Mouse (Mus musculus) midbrain, embryonic 13.5 days (tissue): Measurements from ENCODE around the gene Sult1c2. TPM values are rescaled to one million over a fixed set of nuclear protein-coding genes. Genes with fewer than 3 reads are reported as not detected.
"Not testable (repeated sequence)": the region's sequence is repeated elsewhere in the genome, so short reads cannot be mapped to it uniquely, and the experiment has no call there.

Experiments
- ATAC-seq: fragments of 200-750 bp; cut with Nextera tagmentation; 2 replicates; pipeline ENCODE4 v1.8.0; 2017; ENCODE audit warnings: mild to moderate bottlenecking, moderate TSS enrichment, moderate library complexity
- H3K27ac ChIP-seq: fragments of 300-500 bp; sonication (generic); 2 replicates; pipeline ENCODE4 v1.5.1; 2015; ENCODE audit warnings: inconsistent platforms, mild to moderate bottlenecking, moderate library complexity
- H3K27me3 ChIP-seq: fragments of 300-500 bp; sonication (generic); 2 replicates; pipeline ENCODE4 v1.6.1; 2015; ENCODE audit warnings: mild to moderate bottlenecking, inconsistent platforms
- H3K36me3 ChIP-seq: fragments of 300-500 bp; sonication (generic); 2 replicates; pipeline ENCODE4 v1.6.1; 2015; ENCODE audit warnings: mild to moderate bottlenecking, inconsistent platforms
- H3K4me1 ChIP-seq: fragments of 300-500 bp; sonication (generic); replicated peaks from 2 replicates; pipeline ENCODE4 v1.6.1; 2015; ENCODE audit warnings: inconsistent platforms
- H3K4me2 ChIP-seq: fragments of 300-500 bp; sonication (generic); replicated peaks from 2 replicates; pipeline ENCODE4 v1.6.1; 2015; ENCODE audit warnings: moderate library complexity, mild to moderate bottlenecking, inconsistent platforms
- H3K4me3 ChIP-seq: fragments of 300-500 bp; sonication (generic); replicated peaks from 2 replicates; pipeline ENCODE4 v1.5.1; 2015; ENCODE audit warnings: mild to moderate bottlenecking, inconsistent platforms
- H3K9ac ChIP-seq: fragments of 300-500 bp; sonication (generic); replicated peaks from 2 replicates; pipeline ENCODE4 v1.6.1; 2015; ENCODE audit warnings: mild to moderate bottlenecking, inconsistent platforms
- H3K9me3 ChIP-seq: fragments of 300-500 bp; sonication (generic); 2 replicates; pipeline ENCODE4 v1.6.1; 2016; ENCODE audit warnings: mild to moderate bottlenecking, inconsistent platforms
- WGBS: fragments of 180-500 bp; shearing (Covaris S2); methylation state at CpG from one replicate; pipeline ENCODE4 v1.1.7; 2015; 5-methylcytosine and 5-hydroxymethylcytosine counted together
- polyA plus RNA-seq: library from polyadenylated mRNA; unstranded; fragments of >200 nt; fragmentation: Nextera tagmentation; extraction: Ambion mirVana; gene quantifications from 2 replicates; pipeline ENCODE4 v1.2.1, GENCODE M21; 2015

The Sult1c2 gene
- polyA plus RNA-seq = not detected in 2 replicates

- Histone ChIP-seq H3K27ac (no peak within 1 kb of the TSS), H3K9ac (no peak within 1 kb of the TSS), H3K4me3 (no peak within 1 kb of the TSS), H3K4me2 (no peak within 1 kb of the TSS), H3K27me3 (no peaks in the 10 kb centered on the region), H3K4me1 (no peaks in the 10 kb centered on the region), H3K36me3 (no peaks in the 10 kb centered on the region), H3K9me3 (no peaks in the 10 kb centered on the region)
- ATAC-seq = no peak
- WGBS = 88% methylated on average over 4 of the region's 4 CpGs
Observed at GRCm38 (mm10) chr17:53846206-53846605, at the start of gene Sult1c2. Gene Sult1c2, minus strand, starts transcription at chr17:53846339.

DNA sequence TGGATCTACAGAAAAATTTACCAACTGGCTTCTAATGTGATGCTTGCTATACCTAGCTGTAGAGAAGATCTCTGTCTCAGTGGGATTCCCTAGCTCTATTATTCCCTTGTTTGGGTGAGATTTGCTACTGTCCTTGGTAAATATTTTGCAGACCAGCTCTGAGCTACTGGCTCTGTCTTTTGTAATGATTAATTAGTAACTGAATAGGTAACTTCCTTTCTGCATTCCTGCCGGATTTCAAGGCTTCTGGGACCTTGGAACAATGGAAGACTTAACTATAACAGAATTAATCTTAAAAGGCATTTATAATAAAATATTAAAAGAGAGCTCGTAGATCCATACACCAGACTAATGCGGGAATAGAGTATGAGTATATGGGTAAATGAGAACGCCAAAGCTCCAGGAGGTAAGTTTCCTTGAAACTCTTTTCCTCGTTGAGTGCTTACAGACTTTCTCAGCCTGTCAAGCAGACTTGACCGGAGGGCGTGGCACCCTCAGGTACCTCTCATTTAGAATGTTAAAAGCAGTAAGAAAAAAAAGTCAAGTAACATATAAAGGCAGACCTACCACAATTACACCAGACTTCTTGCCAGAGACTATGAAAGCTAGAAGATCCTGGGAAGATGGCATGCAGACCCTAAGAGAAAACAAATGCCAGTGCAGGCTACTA is 33.0 kb upstream of the Sult1c2 start:
- not testable (repeated sequence) for ATAC-seq, H3K9ac ChIP-seq, H3K4me2 ChIP-seq, H3K36me3 ChIP-seq, H3K9me3 ChIP-seq, H3K27ac ChIP-seq, H3K4me3 ChIP-seq, H3K4me1 ChIP-seq, H3K27me3 ChIP-seq
- 86% methylated on average over 7 of the region's 7 CpGs for WGBS

- Histone ChIP-seq H3K4me3 (no peak overlapping the region), H3K9ac (no peak overlapping the region), H3K4me1 (no peaks in the 10 kb centered on the region), H3K9me3 (no peaks in the 10 kb centered on the region; the same call in 1 of the 2 replicates), H3K36me3 (no peaks in the 10 kb centered on the region), H3K4me2 (no peak overlapping the region), H3K27me3 (no peaks in the 10 kb centered on the region), H3K27ac (no peak overlapping the region)
- no peak for ATAC-seq
- 89% methylated on average over 2 of the region's 2 CpGs for WGBS
Observed at GRCm38 (mm10) chr17:53874433-53874832, 28.3 kb upstream of the Sult1c2 start.

- Histone ChIP-seq H3K9ac (no peak overlapping the region), H3K9me3 (no peaks in the 10 kb centered on the region; the same call in 1 of the 2 replicates), H3K36me3 (no peaks in the 10 kb centered on the region), H3K27ac (no peak overlapping the region), H3K4me1 (no peaks in the 10 kb centered on the region), H3K4me2 (no peak overlapping the region), H3K27me3 (no peaks in the 10 kb centered on the region), H3K4me3 (no peak overlapping the region)
- WGBS = 88% methylated on average over 3 of the region's 3 CpGs
- no peak for ATAC-seq
Observed at GRCm38 (mm10) chr17:53872192-53872591, 26.1 kb upstream of the Sult1c2 start.

GRCm38 (mm10) chr17:53869931-53870330 is 23.8 kb upstream of the Sult1c2 start:
- no peak overlapping the region for H3K27ac ChIP-seq
- no peaks in the 10 kb centered on the region for H3K36me3 ChIP-seq
- no peak overlapping the region for H3K9ac ChIP-seq
- no peaks in the 10 kb centered on the region for H3K9me3 ChIP-seq
- H3K4me3 ChIP-seq = no peak overlapping the region
- no peak overlapping the region for H3K4me2 ChIP-seq
- no peak for ATAC-seq
- no peaks in the 10 kb centered on the region for H3K27me3 ChIP-seq
- H3K4me1 ChIP-seq = no peaks in the 10 kb centered on the region

DNA sequence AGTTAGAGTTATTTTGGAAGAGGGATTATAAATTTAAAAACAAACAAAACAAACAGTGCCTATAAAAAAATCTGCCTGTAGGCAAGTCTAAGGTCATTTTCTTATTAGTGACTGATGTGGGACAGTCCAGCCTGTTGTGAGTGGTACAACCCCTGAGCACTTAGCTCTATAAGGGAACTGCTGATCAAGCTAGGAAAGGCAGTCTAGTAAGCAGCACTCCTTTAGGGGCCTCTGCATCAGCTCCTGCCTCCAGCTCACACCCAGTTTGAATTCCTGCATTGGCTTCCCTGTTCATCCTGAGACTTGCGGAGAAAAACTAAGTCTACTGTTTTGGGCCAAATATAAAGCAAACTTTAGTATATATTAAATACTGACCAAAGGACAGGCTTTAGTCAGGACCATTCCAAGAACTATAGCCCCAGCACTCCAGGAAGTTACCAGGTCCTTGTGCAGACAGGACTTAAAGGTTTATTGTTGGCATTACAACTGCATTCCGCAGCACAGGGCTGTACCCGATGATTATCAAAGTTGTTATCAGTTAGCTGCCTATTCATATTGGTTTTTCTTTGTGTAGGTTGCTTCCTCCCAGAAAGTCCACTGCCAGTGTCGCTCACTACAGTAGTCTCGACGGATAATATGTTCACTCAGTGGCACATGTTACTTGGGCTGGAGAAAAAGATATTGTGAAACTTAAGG is 19.3 kb upstream of the Sult1c2 start:
- Histone ChIP-seq H3K4me3 (no peak overlapping the region), H3K9ac (no peak overlapping the region), H3K4me1 (no peaks in the 10 kb centered on the region), H3K4me2 (no peak overlapping the region), H3K9me3 (no peaks in the 10 kb centered on the region), H3K27me3 (no peaks in the 10 kb centered on the region), H3K36me3 (no peaks in the 10 kb centered on the region), H3K27ac (no peak overlapping the region)
- WGBS = 85% methylated on average over 6 of the region's 6 CpGs
- ATAC-seq = no peak

GRCm38 (mm10) chr17:53860548-53860947 is 14.4 kb upstream of the Sult1c2 start:
- no peak overlapping the region for H3K4me2 ChIP-seq
- no peaks in the 10 kb centered on the region for H3K9me3 ChIP-seq
- no peak overlapping the region for H3K27ac ChIP-seq
- H3K9ac ChIP-seq = no peak overlapping the region
- H3K27me3 ChIP-seq = no peaks in the 10 kb centered on the region
- H3K4me3 ChIP-seq = no peak overlapping the region
- no peak for ATAC-seq
- H3K4me1 ChIP-seq = no peaks in the 10 kb centered on the region
- H3K36me3 ChIP-seq = no peaks in the 10 kb centered on the region

DNA sequence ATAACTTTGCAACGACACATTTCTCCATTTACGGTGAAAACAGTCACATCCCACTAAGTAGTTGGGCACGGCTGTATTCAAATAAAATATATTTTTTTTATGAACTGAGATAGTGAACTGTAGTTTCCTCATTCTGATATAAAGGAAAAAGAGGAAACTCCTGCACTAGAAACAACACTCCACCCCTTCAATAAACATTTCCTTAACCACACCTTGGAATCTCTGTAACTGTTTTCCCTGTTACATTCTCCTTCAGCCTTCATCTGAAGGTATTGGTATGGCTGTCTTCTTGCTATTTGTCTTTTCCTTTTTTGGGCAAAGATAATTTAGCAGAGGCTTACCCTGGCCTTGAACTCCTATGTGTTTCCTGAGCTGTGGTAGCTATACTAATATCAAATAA is 8.9 kb upstream of the Sult1c2 start:
- no peak for ATAC-seq
- Histone ChIP-seq H3K27ac (no peak overlapping the region), H3K4me2 (no peak overlapping the region), H3K4me3 (no peak overlapping the region), H3K4me1 (no peaks in the 10 kb centered on the region), H3K36me3 (no peaks in the 10 kb centered on the region), H3K9ac (no peak overlapping the region), H3K9me3 (no peaks in the 10 kb centered on the region), H3K27me3 (no peaks in the 10 kb centered on the region)
- 86% methylated on average over 3 of the region's 3 CpGs for WGBS

DNA sequence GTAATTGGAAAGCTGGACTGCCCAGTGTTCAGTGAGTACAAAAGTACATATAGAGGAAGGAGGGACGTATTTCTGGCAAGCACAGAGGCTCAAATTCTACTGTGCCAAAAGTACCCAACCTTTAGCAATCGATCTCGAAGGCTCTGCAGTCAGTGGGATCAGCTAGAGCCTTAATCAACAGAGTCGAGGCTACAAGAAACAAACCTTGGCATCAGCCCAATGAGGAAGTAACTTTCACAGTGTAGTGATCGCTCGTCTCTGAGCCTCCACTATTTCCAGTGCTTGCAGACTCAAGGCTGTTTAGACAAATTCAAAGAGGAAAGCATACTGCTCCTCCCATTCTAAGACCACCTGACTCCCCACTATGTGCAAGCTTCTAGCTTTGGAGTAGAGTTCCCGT is 343 bp downstream of the Sult1c2 start:
- WGBS = 82% methylated on average over 7 of the region's 7 CpGs
- Histone ChIP-seq H3K27ac (no peak overlapping the region), H3K4me2 (no peak overlapping the region), H3K36me3 (no peaks in the 10 kb centered on the region), H3K27me3 (no peaks in the 10 kb centered on the region), H3K9me3 (no peaks in the 10 kb centered on the region), H3K4me3 (no peak overlapping the region), H3K4me1 (no peaks in the 10 kb centered on the region), H3K9ac (no peak overlapping the region)
- ATAC-seq = no peak

DNA sequence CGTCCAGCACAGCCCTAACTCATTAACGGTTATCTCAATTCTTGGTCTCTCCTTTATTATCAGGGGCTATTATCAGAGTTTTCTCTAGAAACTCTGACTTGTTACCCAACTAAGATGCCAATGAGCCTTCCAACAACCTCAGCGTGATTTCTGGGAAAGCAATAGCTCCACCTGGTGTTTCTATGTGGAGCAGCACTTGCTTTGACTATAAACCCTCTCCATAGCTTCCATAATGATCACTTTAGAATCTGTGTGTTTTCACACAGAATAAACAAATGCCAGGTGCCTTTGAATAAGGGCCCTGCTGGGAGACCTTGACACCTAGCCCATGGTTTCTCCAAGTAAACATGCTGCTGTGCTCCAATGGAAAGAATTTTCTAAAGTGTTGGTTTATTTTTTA is 12.8 kb downstream of the Sult1c2 start:
- H3K4me3 ChIP-seq = no peak overlapping the region
- H3K36me3 ChIP-seq = no peaks in the 10 kb centered on the region
- peaks cover 2% of the 10 kb centered on the region; the same call in 1 of the 2 replicates for H3K9me3 ChIP-seq
- WGBS = 60% methylated on average over 3 of the region's 3 CpGs
- ATAC-seq = no peak
- H3K9ac ChIP-seq = no peak overlapping the region
- no peak overlapping the region for H3K4me2 ChIP-seq
- H3K27me3 ChIP-seq = no peaks in the 10 kb centered on the region
- no peaks in the 10 kb centered on the region for H3K4me1 ChIP-seq
- H3K27ac ChIP-seq = no peak overlapping the region

GRCm38 (mm10) chr17:53803974-53804373 is 42.2 kb downstream of the Sult1c2 start:
- not testable (repeated sequence) for H3K4me2 ChIP-seq, H3K4me3 ChIP-seq, H3K36me3 ChIP-seq, ATAC-seq, H3K27ac ChIP-seq, H3K27me3 ChIP-seq, H3K4me1 ChIP-seq, H3K9me3 ChIP-seq, H3K9ac ChIP-seq
- 89% methylated on average over 16 of the region's 16 CpGs for WGBS

- 86% methylated on average over 1 of the region's 1 CpGs for WGBS
Observed at GRCm38 (mm10) chr17:53783381-53783780, 62.8 kb downstream of the Sult1c2 start.

More at GRCm38 (mm10) chr17:53783381-53783780, 62.8 kb downstream of the Sult1c2 start:
- H3K4me1 ChIP-seq = no peaks in the 10 kb centered on the region
- no peaks in the 10 kb centered on the region for H3K27me3 ChIP-seq
- H3K4me2 ChIP-seq = no peak overlapping the region
- H3K9me3 ChIP-seq = no peaks in the 10 kb centered on the region
- H3K9ac ChIP-seq = no peak overlapping the region
- H3K27ac ChIP-seq = no peak overlapping the region
- ATAC-seq = no peak
- no peaks in the 10 kb centered on the region for H3K36me3 ChIP-seq
- H3K4me3 ChIP-seq = no peak overlapping the region
